Mouse (Mus musculus): Measurements from ENCODE around the gene Elane.

DNA sequence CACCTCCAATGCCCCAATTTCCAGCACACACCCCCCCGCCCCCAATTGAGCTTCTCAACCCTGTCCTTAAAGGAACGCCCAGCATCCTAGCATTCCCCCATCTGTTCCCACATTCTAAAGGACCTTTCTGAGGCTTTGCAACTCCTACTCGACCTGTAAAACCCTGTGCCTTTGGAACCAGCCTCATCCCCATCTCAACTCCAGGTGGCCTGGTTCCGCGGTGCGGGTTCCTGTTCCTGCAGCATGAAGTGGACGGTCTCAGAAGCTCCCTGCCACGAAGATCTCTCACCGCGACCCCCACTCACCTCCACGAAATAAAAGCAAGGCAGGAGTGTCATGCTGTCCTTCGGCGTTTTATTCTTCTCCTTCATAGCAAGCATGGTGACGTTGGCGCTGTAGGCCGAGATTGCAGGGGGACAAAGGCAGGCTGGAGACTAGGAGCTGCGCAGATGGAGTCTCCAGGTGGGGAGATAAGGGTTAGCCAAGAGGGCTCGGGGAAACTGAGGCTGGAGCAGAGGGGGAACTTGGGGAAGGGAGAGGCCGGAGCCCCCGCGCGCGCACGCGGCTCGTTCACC lies 12.2 kb upstream of the Elane start:
- TF ChIP-seq CTCF (IDR thresholded peaks at IDR 0.05; ENCODE audit: control insufficient read depth, insufficient read depth, insufficient read length) (no peak), CEBPB (IDR thresholded peaks at IDR 0.05; ENCODE audit: low read depth) (no peak), MYOG (IDR thresholded peaks at IDR 0.05; ENCODE audit: control insufficient read depth, extremely low read depth, insufficient read length) (no peak)
